Mouse (Mus musculus): ENCODE data around the gene Hpcal1. TPM values are rescaled to one million over a fixed set of nuclear protein-coding genes. Genes with fewer than 3 reads are reported as not detected.
A peak's percentile ranks its signal among the peaks of the same experiment; 100 is the strongest.

The Hpcal1 gene
- 35.9 and 63.4 TPM in 2 replicates for polyA plus RNA-seq (2012; rRNA removed)

GRCm38 (mm10) chr12:17690564-17691281, at the start of gene Hpcal1:
TSS of gene Hpcal1 (plus strand) at chr12:17690856.
- Histone ChIP-seq H3K27ac (ENCODE audit: insufficient read depth, low read depth, low read length) (peak within 1 kb of the TSS; percentile 70), H3K27me3 (ENCODE audit: control insufficient read depth, insufficient read depth, low read length) (no peaks in the 10 kb centered on the region), H3K4me1 (ENCODE audit: control insufficient read depth, insufficient read depth, insufficient read length, low read length) (peaks cover 29% of the 10 kb centered on the region; the same call in 1 of the 2 replicates), H3K36me3 (ENCODE audit: control insufficient read depth, insufficient read depth, low read length) (no peaks in the 10 kb centered on the region), H3K4me3 (ENCODE audit: low read depth, low read length) (peak within 1 kb of the TSS; percentile 80)
- WGBS = under 1% methylated on average over 72 of the region's 72 CpGs
- TF ChIP-seq POLR2A (IDR thresholded peaks at IDR 0.05; ENCODE audit: low read depth, low read length) (peak; percentile 93), CTCF (IDR thresholded peaks at IDR 0.05; ENCODE audit: extremely low read depth, insufficient read length, insufficient replicate concordance, low read depth, low read length) (no peak)

- Histone ChIP-seq H3K27me3 (ENCODE audit: control insufficient read depth, insufficient read depth, low read length) (no peaks in the 10 kb centered on the region), H3K36me3 (ENCODE audit: control insufficient read depth, insufficient read depth, low read length) (no peaks in the 10 kb centered on the region), H3K4me3 (ENCODE audit: low read depth, low read length) (no peak overlapping the region), H3K4me1 (ENCODE audit: control insufficient read depth, insufficient read depth, insufficient read length, low read length) (peaks cover 9% of the 10 kb centered on the region; the same call in 1 of the 2 replicates), H3K27ac (ENCODE audit: insufficient read depth, low read depth, low read length) (no peak overlapping the region)
- TF ChIP-seq POLR2A (IDR thresholded peaks at IDR 0.05; ENCODE audit: low read depth, low read length) (no peak), CTCF (IDR thresholded peaks at IDR 0.05; ENCODE audit: extremely low read depth, insufficient read length, insufficient replicate concordance, low read depth, low read length) (no peak)
- WGBS = 32% methylated on average over 4 of the region's 4 CpGs
Observed at GRCm38 (mm10) chr12:17641269-17641668, 49.4 kb upstream of the Hpcal1 start.

- H3K36me3 ChIP-seq (ENCODE audit: control insufficient read depth, insufficient read depth, low read length) = no peaks in the 10 kb centered on the region
- peaks cover 4% of the 10 kb centered on the region; the same call in 1 of the 2 replicates for H3K4me1 ChIP-seq (ENCODE audit: control insufficient read depth, insufficient read depth, insufficient read length, low read length)
- 67% methylated on average over 12 of the region's 12 CpGs for WGBS
- H3K27ac ChIP-seq (ENCODE audit: insufficient read depth, low read depth, low read length) = no peak overlapping the region
- no peak overlapping the region for H3K4me3 ChIP-seq (ENCODE audit: low read depth, low read length)
- H3K27me3 ChIP-seq (ENCODE audit: control insufficient read depth, insufficient read depth, low read length) = no peaks in the 10 kb centered on the region
- TF ChIP-seq POLR2A (IDR thresholded peaks at IDR 0.05; ENCODE audit: low read depth, low read length) (no peak), CTCF (IDR thresholded peaks at IDR 0.05; ENCODE audit: extremely low read depth, insufficient read length, insufficient replicate concordance, low read depth, low read length) (no peak)
Observed at GRCm38 (mm10) chr12:17644385-17645222, 46.1 kb upstream of the Hpcal1 start.

GRCm38 (mm10) chr12:17646457-17646856, 44.2 kb upstream of the Hpcal1 start:
- Histone ChIP-seq H3K27ac (ENCODE audit: insufficient read depth, low read depth, low read length) (no peak overlapping the region), H3K36me3 (ENCODE audit: control insufficient read depth, insufficient read depth, low read length) (no peaks in the 10 kb centered on the region), H3K27me3 (ENCODE audit: control insufficient read depth, insufficient read depth, low read length) (no peaks in the 10 kb centered on the region), H3K4me1 (ENCODE audit: control insufficient read depth, insufficient read depth, insufficient read length, low read length) (peaks cover 1% of the 10 kb centered on the region; the same call in 1 of the 2 replicates), H3K4me3 (ENCODE audit: low read depth, low read length) (no peak overlapping the region)
- WGBS = 36% methylated on average over 6 of the region's 6 CpGs
- TF ChIP-seq POLR2A (IDR thresholded peaks at IDR 0.05; ENCODE audit: low read depth, low read length) (no peak), CTCF (IDR thresholded peaks at IDR 0.05; ENCODE audit: extremely low read depth, insufficient read length, insufficient replicate concordance, low read depth, low read length) (no peak)

GRCm38 (mm10) chr12:17651223-17652095, 39.2 kb upstream of the Hpcal1 start:
- TF ChIP-seq POLR2A (IDR thresholded peaks at IDR 0.05; ENCODE audit: low read depth, low read length) = no peak
- no peak for TF ChIP-seq CTCF (IDR thresholded peaks at IDR 0.05; ENCODE audit: extremely low read depth, insufficient read length, insufficient replicate concordance, low read depth, low read length)
- Histone ChIP-seq H3K27me3 (ENCODE audit: control insufficient read depth, insufficient read depth, low read length) (no peaks in the 10 kb centered on the region), H3K4me1 (ENCODE audit: control insufficient read depth, insufficient read depth, insufficient read length, low read length) (no peaks in the 10 kb centered on the region), H3K36me3 (ENCODE audit: control insufficient read depth, insufficient read depth, low read length) (no peaks in the 10 kb centered on the region), H3K27ac (ENCODE audit: insufficient read depth, low read depth, low read length) (no peak overlapping the region), H3K4me3 (ENCODE audit: low read depth, low read length) (no peak overlapping the region)
- WGBS = 79% methylated on average over 7 of the region's 7 CpGs

GRCm38 (mm10) chr12:17652216-17653050, 38.2 kb upstream of the Hpcal1 start:
- TF ChIP-seq CTCF (IDR thresholded peaks at IDR 0.05; ENCODE audit: extremely low read depth, insufficient read length, insufficient replicate concordance, low read depth, low read length) = no peak
- TF ChIP-seq POLR2A (IDR thresholded peaks at IDR 0.05; ENCODE audit: low read depth, low read length) = no peak
- no peaks in the 10 kb centered on the region for H3K4me1 ChIP-seq (ENCODE audit: control insufficient read depth, insufficient read depth, insufficient read length, low read length)
- WGBS = 65% methylated on average over 8 of the region's 8 CpGs

More at GRCm38 (mm10) chr12:17652216-17653050, 38.2 kb upstream of the Hpcal1 start:
- H3K4me3 ChIP-seq (ENCODE audit: low read depth, low read length) = no peak overlapping the region
- H3K27me3 ChIP-seq (ENCODE audit: control insufficient read depth, insufficient read depth, low read length) = no peaks in the 10 kb centered on the region
- H3K36me3 ChIP-seq (ENCODE audit: control insufficient read depth, insufficient read depth, low read length) = no peaks in the 10 kb centered on the region
- H3K27ac ChIP-seq (ENCODE audit: insufficient read depth, low read depth, low read length) = no peak overlapping the region
